Mouse (Mus musculus): ENCODE data around the gene Eva1b.

Eva1b gene

DNA sequence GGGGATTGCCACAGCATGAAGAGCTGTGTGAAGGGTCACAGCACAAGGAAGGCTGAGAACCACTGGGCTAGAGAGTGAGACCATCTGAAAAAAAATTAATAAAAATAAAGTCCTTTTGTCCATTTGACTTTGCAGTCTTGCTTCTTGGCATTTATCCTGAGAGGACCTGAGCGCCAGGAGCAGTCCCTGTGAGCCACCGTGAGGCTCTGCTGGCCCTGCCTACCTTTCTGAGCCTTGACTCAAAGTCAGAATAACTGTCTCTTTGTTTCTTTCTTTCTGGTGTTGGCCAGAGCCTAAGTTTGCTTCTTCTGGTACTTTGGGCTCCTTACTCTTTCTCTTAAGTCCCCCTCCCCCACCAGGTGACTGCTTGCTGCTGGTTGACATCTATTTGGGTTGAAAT is 27.0 kb upstream of the Eva1b start:
- no peak for DNase-seq

DNA sequence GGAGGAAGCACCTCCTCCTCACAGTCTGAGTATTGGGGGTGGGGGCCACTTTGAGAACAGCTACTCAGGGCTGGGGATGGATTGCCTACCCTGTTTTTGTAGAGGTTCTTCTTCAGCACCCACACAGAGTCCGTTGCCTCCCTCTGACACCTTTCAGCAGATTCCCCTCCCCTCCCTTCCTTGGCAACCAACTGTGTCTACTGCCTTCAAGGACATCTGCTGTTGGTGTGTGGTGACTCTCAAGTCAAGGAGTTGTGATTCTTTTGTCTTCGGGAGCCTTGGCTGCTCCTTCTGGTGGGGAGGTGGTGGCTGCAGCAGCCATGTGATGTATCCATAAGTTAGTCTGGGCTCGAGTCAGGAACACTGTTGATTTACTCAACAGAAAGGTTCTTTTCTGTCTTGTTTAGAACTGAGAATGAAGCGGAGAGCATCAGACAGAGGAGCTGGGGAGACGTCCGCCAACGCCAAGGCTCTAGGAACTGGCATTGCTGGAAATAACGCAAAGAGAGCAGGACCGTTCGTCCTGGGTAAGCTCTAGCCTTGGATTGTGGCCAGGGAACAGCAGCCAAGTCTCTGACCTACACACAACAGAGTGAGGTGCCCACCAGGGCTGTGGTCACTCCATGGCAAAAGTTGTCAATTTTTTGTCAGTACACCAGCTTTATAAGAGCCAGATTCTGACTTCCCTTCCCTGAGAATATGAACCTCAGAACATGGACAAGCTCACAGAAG is 24.1 kb upstream of the Eva1b start:
- no peak for DNase-seq

DNA sequence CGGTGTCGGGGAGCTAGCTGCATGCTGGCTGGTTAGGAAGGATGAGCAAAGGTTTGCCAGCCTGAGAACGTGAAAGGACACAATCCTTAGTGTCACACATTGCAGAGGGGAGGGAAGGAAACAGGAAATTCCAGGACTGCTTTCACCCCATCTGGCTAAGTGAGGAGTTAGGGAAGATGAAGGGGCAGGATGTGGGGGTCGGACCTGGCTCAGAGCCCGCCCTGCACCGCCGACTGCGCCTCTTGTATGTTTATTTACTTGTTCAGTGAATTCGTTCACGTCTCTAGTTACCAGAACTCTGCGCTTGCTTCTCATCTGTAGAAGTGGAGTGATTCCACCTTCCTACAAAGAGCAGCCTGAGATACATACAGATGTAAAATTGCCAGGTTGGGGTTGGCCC is 17.0 kb upstream of the Eva1b start:
- DNase-seq = no peak

DNA sequence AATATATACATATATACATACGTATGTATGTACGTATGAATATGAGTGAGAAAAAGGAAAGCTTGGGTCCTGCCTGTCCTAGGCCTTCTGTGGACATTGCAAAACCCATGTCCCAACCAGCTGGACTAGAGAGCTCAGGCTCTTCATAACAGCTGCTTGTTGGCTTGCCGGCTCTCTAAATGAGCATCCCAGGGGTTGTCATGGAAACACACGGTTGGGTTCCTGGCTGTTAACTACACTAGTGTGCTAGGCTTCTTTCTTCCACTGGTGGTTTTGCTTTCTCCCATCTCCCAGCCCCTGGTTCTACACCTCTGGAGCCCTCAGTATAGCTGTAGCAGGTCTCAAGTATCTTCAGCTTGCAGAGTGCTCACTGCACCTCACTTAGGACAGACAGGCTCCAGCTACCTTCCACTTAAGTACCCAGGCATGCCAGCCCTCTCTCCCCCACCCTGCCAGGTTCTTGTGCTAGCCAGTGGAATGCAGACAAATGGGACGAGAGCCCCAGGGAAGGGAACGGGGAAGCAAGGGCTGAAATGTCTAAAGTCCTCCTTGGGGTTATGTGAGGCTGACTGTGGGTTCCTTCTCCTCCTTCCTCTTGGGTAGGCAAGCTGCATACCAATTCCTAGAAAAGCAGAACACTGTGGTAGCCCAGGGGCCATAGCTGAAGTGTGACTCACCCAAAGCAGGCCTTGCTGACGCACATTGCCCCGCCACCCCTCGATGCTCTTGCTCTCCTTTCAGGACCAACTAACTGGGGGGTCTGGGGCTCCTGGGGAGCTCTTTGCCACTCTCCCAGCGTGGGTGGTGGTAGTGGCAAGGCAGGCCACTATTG is 16.0 kb upstream of the Eva1b start:
- no peak for DNase-seq

DNA sequence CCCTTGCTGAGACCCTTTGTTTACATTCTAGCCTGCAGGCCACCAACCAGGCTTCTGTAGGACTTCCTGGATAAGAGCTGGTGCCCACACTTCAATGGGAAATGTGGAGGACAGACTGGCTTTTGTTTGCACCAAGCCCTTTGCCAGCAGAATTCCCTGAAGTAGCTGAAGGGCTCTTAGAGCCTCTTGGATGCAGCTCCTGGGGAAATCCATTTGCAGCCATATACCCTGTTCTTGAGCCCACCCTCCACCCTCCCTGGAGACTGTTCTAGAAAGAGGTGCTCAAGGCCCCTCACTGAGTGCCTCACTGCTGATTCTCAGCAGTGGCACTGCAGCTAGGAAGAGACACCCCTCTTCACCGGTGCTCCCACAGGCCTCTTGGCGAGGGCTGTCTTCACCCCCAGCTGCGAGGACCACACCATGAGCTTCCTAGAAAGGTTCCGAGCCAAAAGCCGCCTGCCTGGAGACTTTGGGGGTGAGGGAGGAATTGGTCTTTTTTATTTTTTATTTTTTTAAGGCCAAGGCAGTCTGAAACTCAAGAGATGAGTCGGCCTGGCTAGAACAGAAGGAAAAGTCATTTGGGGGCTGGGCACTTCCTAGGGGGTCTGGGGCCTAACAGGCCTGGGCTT is 14.8 kb upstream of the Eva1b start:
- no peak for DNase-seq

DNA sequence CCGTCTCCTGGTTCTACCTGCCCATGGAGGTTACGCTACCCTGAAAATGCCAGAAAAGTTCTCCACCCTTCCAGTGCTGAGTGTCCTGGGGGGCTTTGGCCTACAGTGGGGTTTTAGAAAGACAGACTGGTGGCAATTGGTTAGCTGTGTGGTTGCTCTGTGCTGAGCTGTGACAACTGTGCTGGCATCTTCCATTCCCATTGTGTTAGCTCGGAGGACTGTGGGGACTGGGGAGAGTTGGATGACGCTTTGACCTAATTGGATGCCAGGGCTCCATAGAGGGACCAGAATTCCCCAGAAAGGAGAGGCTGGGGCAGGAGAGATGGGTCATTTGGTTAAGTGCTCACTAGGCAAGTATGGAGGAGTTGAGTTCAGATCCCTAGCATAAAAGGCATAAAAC is 13.3 kb upstream of the Eva1b start:
- no peak for DNase-seq

DNA sequence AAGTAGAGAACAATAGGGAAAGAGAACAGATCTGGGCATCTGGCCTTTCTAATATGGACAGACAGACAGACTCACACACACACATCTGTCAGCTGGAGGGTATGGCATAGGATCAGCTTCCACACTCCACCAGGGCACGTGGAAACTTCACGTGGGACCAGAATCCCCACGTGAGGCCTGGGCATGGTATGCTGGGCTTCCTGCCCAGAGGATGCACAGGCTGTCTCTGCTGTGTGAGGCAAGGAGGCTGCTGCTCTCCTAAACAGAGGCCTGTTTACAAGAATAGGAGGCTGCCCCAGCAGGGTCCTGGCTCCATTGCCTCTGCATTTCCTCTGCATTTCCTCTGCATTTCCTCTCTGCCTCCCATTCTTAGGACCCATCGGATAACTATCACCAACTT is 12.9 kb upstream of the Eva1b start:
- no peak for DNase-seq

DNA sequence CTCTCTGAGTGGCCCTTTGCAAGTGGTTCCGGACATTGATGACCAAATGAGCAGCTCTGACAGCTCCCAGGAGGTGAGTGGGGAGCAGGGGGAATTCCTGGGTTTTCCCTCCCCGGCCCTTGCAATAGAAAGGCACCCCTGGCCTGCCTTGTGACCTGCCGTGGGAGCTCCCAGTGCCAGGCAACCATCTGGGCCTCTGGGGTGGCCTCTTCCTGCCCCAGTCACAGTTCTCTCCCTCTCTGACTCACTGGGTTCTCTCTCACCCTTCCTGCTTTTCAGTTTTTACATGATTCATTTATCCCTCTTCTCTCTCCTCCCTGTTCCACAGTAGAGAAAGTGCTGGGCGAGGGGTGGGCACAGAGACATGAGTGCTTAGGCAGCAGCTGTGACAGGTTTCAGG is 9.8 kb upstream of the Eva1b start:
- no peak for DNase-seq

DNA sequence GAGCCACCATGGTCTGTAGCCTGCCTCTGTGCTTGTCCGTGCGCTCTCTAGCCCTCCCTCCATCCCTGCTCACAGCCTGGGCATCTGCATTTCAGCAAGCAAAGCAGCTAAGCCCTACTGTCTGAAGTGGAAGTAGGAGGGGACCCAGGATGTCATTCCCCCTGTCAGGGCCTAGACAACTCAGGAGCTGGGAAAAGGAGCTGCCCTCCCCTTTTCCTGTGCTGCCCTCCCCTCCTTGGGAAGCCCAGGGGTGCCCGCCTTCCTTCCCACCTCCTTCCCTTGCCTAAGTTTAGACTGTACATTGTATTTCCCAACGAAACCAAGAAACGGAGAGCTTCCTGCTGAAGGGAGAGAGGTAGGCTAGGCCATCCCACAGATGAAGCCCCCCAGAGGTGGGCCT is 6.5 kb upstream of the Eva1b start:
- DNase-seq = no peak

DNA sequence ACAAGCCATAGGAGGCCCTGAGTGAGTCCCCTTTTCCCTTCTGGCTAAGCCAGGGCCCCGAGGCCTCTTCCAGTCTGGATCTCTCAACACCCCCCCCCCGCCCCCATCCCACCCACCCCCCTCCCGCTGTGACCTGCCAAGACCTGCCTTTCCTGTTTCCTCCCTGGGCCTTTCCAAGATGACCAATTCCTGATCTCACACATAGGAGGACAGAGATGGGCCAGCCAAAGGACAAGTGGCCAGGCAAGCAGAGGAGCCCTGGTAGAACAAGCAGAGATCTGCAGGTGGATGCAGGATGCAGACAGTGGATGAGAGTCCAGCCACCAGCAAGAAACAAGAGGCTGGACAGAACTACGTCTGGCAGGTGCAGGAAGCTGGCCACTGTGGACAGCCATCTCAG is 2.1 kb upstream of the Eva1b start:
- DNase-seq = no peak

DNA sequence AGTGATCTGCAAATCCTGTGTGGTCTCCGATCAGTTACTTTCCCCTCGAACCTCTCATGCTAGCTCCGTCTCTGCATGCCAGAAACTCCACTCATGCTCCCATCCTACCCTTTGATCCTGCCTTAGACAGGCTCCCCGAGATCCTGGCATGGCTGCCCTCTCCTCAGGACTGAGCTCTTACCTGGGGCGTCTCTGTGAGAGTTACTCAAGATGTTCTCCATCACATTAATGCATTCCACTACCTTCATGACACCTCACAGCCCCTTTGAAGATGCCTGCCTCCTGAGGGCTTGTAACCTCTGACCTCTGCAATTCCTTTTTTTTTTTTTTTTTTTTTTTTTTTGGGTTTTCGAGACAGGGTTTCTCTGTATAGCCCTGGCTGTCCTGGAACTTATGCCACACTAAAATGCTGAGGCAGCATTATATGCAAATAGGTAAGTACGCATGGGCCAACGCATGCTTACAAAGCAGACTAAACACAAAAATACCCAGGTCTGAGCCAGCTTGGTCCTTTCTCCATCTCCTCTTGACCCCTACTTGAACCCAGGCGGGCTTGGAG is 491 bp upstream of the Eva1b start:
- DNase-seq = no peak

DNA sequence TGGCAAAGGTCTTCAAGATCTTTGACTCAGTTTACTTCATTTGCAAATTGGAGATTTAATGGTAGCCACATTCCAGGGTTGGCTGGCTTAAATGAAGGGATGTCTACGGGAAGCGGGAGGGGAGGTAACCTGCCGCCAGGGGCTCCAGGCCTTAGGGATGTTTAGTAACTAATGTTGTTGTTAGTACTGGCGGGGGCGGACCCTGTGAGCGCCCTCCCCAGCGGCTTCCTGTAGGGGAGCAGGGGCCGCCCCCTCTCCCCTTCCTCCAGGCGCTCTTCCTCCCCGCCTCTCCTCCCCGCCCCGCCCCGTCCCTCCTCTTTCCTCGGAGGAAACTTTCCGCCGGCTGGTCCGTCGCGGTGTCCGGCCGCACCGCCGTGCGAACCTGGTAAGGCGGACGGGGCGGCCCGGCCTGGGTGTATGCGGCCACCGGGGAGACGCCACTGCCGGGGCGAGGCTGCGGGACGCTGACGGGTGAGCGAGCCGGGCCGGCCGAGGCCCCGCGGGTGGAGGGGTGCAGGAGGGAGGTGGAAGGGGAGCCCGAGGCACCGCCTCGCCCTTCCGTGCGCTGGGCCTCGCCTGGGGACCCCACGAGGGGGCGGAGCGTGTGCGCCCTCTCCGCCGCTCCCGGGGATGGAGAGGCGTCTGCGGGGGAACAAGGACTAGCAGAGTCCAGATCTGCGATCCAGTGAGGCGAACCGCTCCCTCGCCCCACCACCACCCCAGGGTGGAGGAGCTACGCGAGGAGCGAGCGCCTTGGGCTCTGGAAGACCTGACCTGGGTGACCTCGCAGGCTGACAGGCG is 817 bp downstream of the Eva1b start:
- DNase-seq = no peak

DNA sequence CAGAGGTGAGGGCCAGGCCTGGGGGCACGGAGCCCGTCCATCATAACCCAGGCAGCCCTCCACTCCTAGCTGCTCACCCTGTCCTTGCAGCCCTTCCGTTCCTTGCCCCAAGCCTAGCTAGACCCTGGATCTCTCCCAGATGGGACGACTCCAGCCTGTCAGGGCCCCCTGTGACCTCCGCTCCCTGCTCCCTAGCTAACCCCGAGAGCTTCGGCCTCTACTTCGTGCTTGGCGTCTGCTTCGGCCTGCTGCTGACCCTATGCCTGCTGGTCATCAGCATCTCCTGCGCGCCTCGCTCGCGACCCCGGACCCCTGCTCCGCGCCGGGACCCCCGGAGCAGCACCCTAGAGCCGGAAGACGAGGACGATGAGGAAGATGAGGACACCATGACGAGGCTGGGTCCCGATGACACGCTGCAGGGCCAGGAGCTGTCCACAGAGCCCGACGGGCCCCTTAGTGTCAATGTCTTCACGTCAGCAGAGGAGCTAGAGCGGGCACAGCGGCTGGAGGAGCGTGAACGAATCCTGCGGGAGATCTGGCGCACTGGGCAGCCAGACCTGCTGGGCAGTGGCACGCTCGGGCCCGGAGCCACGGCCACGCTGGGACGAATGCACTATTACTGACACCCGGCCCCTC is 1.6 kb downstream of the Eva1b start:
- DNase-seq = no peak

DNA sequence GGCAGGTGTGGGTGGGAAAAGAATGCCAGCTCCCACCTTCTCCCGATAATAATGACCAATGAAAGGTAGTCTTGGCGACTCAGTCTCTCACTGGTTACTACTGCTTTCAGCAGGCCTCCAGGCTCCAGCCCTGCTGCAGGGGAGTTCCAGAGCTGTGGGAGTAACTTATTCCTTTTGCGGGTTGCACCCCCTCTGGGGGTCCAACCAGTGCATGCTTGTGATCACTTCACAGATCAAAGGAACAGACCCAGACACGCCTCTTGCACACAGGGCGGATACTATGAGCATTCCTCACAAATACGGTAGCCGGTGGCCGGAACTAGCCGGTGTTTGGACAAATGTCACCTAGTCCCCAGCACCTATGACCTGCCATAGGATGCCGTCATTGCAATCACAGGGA is 2.3 kb downstream of the Eva1b start:
- no peak for DNase-seq

DNA sequence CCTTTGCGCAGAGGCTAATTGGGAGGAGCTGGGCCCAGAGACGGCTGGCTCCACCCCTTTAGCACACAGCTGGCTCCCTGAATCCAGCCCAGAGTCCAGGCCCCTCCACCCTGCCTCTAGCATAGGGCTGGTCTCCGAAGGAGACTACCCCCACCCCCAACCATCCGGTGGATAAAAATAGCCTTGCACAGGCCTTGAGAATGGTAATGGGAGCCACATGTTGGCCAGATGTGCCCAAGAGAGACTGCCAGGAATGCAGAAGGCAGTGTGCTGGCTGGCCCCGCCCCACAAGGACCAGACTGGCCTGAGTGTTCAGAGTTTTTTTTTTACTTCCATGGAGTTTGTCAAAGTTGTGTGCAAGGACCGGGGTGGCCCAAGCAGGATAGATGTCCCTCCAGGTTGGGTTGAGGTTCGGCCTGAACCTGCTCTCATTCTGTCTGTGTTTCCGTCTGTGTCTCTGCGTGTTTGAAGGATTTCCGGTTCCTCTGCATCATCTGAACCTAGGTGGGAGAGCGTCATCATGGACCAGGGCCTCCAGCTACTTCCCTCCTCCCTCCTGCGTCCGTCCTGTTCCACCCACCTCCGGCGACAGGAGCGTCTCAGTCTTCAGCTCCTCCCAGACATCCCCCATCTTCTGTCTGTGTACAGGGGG is 2.9 kb downstream of the Eva1b start:
- no peak for DNase-seq

DNA sequence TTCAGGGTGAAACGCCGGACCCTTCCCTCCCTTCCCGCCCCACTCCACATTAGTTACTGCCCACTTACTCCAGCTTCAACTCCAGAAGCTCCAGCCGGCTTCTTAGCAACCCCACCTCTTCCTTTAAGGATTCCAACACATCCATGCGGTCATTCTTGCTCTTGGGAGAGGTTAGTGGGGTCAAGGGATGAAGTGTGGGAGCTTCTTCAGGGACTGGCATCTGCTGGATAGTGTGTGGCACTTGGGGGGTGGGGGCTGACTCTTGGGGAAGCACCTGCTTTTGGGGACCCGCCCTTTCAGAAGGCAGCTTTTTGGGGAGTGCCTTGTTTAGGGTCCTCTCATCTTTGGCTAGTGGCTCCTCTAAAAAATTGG is 3.4 kb downstream of the Eva1b start:
- DNase-seq = no peak

DNA sequence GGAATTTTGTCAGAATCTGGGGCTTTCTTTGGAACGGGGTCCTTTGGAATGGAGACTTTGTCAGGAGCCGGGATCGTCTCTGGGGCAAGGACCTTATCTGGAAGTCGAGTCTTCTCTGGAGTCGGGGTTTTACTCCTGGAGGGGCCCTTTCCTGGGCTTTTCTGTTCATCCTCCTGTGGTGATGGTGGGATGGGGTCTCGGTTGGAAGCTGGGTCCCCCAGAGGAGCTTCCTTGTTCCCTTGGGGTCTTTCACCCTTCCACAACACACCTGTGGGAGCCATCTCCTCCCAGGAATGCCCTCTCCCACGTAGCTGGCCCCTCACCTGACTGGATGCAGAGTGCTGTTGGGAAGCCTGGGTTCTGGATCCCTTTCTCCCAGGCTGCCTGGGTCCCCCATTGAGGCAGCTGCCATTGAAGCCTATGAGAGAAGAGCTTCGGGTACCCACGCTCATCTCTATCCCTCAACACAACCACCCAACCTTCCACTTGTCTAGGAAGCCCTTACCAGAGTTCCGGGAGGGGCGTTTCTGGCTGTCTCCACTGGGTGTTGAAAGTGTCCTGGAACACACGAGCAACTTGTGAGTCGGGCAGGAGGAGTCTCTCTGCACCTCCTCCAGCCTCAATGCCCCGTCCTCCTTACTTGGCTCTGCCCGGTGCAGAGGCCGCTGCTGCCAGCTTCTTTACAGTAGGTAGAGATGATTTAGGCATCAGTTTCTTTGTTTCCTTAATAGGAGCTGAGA is 4.3 kb downstream of the Eva1b start:
- DNase-seq = no peak

DNA sequence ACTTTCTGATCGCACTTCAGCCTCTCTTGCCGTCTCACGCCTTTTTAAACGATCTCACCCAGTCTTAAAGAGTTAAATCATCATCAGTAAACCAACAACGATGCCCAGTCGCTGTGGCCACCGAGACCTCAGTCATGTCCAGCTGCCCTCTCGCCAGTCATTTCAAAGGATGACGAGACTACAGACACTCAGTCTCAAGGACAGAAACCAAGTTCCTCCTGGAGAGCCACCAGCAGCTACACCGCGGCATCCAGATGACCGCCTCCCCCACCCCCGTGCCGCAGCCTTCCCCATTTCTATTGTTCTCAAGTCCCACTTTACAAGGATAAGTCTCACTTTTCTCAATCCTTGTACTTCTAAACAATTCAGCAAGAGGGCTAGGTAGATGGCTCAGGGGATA is 5.3 kb downstream of the Eva1b start:
- DNase-seq = no peak

DNA sequence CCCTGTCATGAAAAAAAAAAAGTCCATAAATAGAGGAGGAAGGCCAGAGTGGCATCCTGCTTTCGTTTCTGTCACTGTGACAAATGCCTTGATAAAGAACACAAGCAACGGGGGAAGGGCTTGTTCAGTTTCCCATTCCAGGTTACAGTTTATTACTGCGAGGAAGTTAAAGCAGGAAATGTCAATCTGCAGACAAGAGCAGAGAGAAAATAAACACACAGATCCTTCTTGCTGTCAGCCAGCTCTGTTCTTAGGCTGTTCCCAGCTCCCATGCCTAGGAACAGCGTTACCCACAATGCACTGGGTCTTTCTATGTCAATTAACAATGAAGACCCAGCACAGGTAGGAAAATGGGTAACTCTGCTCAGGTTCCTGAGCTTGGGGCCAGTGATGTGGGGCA is 7.6 kb downstream of the Eva1b start:
- DNase-seq = no peak

DNA sequence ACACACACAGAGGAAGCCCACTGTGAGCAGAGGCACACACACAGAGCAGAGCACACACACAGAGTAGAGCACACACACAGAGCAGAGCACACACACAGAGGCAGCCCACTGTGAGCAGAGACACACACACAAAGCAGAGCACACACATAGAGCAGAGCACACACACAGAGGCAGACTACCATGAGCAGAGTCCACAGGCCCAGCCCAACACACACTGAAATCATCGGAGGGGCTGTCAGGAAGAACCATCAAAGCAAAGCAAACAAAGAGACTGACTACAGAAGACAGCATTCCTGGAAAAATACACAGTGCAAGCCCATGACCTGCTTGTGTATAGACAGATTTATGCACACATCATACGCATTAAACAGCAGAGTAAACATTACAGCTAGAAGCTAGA is 8.3 kb downstream of the Eva1b start:
- DNase-seq = no peak

DNA sequence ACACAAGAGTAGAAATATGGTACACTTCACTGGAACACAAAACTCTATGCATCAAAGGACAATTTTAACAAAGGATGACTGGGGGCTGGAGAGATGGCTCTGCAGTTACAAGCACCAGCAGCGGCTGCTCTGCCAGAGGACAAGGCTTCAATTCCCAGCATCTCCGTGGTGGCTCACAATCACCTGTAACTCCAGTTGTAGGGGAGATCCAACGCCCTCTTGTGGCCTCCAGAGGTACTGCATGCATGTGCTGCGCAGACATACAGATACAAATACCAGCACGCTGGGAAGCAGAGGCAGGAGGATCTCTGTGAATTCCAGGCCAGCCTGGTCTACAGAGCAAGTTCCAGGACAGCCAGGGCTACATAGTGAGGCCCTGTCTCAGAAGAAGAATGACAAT is 9.1 kb downstream of the Eva1b start:
- no peak for DNase-seq
